Mouse (Mus musculus): Measurements from ENCODE around the gene Olfr259. TPM values are rescaled to one million over a fixed set of nuclear protein-coding genes. Genes with fewer than 3 reads are reported as not detected.

Gene Olfr259
- not detected in 2 replicates for polyA plus RNA-seq (2015; fragmentation: Nextera tagmentation; extraction: Ambion mirVana)

DNA sequence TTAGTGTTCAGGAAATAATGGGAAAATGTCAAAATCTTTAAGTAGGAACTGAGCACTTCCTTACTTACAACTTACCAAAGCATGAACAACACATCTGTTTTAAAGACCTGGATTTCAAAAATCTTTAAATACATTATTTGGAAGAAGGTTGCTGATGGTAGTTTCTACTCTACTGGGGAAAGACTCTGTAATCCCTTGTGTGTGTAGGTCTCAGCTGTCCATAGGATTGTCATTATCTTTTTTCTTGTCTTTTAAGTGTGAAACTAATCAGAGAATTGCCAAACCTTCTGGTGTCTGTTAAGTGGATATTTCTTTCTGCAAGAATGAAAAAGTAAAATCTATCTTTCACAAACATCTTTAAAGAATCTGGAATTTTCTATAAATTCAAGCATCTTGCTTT, at the start of gene Olfr259:
TSS of gene Olfr259 (minus strand) at position 101 of the 400 bp plus-strand sequence.
- no peaks in the 10 kb centered on the region for H3K4me1 ChIP-seq (ENCODE audit: control insufficient read depth, insufficient read depth, low read length)
- no peak within 1 kb of the TSS for H3K4me2 ChIP-seq (ENCODE audit: low read depth, low read length)
- H3K4me3 ChIP-seq (replicated peaks; ENCODE audit: low read length), result no peak within 1 kb of the TSS
- H3K9ac ChIP-seq (ENCODE audit: low read length), result no peak within 1 kb of the TSS
- no peaks in the 10 kb centered on the region for H3K36me3 ChIP-seq (ENCODE audit: control insufficient read depth, insufficient read depth, low read length)
- H3K27me3 ChIP-seq (ENCODE audit: control insufficient read depth, insufficient read depth, low read length), result no peaks in the 10 kb centered on the region
- no peak for ATAC-seq (ENCODE audit: insufficient read depth, low FRiP score)
- no peak within 1 kb of the TSS for H3K27ac ChIP-seq (ENCODE audit: low read length)
- no peaks in the 10 kb centered on the region for H3K9me3 ChIP-seq (replicated peaks; ENCODE audit: control insufficient read depth, low read length)

DNA sequence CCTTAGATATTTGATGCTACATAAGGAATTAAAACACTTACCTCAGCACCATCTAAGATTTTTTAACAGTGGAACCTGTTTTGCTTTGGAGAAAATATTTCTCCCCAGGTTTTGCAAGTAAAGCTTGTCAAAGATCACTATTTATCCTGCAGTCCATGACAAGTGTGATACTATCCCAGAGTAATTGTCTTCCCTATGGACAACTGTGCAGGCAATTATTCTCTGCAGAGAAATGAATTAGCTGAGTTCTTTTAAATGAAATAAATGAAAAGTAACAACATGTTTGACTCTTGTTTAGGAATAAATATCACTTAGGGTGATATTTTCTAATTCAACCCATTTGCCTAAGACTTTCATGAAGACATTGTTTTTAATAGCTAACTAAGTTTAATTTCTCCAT, 38.2 kb upstream of the Olfr259 start, which contains the start of gene Olfr1111:
TSS of gene Olfr1111 (minus strand) at position 101 of the 400 bp plus-strand sequence.
- Histone ChIP-seq H3K9me3 (replicated peaks; ENCODE audit: control insufficient read depth, low read length) (no peaks in the 10 kb centered on the region), H3K27me3 (ENCODE audit: control insufficient read depth, insufficient read depth, low read length) (no peaks in the 10 kb centered on the region), H3K4me3 (replicated peaks; ENCODE audit: low read length) (no peak within 1 kb of the TSS), H3K4me2 (ENCODE audit: low read depth, low read length) (no peak within 1 kb of the TSS), H3K36me3 (ENCODE audit: control insufficient read depth, insufficient read depth, low read length) (no peaks in the 10 kb centered on the region), H3K4me1 (ENCODE audit: control insufficient read depth, insufficient read depth, low read length) (no peaks in the 10 kb centered on the region), H3K27ac (ENCODE audit: low read length) (no peak within 1 kb of the TSS), H3K9ac (ENCODE audit: low read length) (no peak within 1 kb of the TSS)
- ATAC-seq (ENCODE audit: insufficient read depth, low FRiP score), result no peak

GRCm38 (mm10) chr2:87140200-87140599, 25.8 kb upstream of the Olfr259 start, which contains the start of gene Olfr1110:
Olfr1110 (minus strand) TSS chr2:87140300.
- H3K27me3 ChIP-seq (ENCODE audit: control insufficient read depth, insufficient read depth, low read length), result no peaks in the 10 kb centered on the region
- ATAC-seq (ENCODE audit: insufficient read depth, low FRiP score), result no peak
- H3K9ac ChIP-seq (ENCODE audit: low read length), result no peak within 1 kb of the TSS
- no peaks in the 10 kb centered on the region for H3K36me3 ChIP-seq (ENCODE audit: control insufficient read depth, insufficient read depth, low read length)
- H3K4me2 ChIP-seq (ENCODE audit: low read depth, low read length), result no peak within 1 kb of the TSS
- no peak within 1 kb of the TSS for H3K27ac ChIP-seq (ENCODE audit: low read length)
- H3K9me3 ChIP-seq (replicated peaks; ENCODE audit: control insufficient read depth, low read length), result no peaks in the 10 kb centered on the region
- no peaks in the 10 kb centered on the region for H3K4me1 ChIP-seq (ENCODE audit: control insufficient read depth, insufficient read depth, low read length)
- H3K4me3 ChIP-seq (replicated peaks; ENCODE audit: low read length), result no peak within 1 kb of the TSS
- WGBS, result 83% methylated on average over 1 of the region's 1 CpGs

DNA sequence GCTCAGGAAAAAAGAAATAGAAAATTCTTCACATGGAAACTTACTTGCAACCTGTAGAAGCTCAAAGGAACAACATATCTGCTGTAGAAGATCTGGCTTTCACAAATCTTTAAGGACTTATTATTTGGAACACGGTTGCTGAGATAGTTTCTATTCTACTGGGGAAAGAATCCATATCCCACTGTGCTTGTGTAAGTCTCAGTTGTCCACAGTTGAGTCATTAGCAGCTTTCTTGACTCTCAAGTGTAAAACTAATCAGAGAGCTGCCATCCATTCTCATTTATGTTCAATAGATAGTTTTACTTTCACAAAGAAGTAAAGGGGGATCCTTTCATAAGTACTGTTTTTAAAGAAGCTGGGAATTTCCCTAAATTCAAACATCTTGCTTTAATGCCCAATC, 18.5 kb downstream of the Olfr259 start, which contains the start of gene Olfr1109:
TSS of gene Olfr1109 (minus strand) at position 101 of the 400 bp plus-strand sequence.
- Histone ChIP-seq H3K4me3 (replicated peaks; ENCODE audit: low read length) (no peak within 1 kb of the TSS), H3K27ac (ENCODE audit: low read length) (no peak within 1 kb of the TSS), H3K4me1 (ENCODE audit: control insufficient read depth, insufficient read depth, low read length) (no peaks in the 10 kb centered on the region), H3K4me2 (ENCODE audit: low read depth, low read length) (no peak within 1 kb of the TSS), H3K9ac (ENCODE audit: low read length) (no peak within 1 kb of the TSS), H3K36me3 (ENCODE audit: control insufficient read depth, insufficient read depth, low read length) (no peaks in the 10 kb centered on the region), H3K27me3 (ENCODE audit: control insufficient read depth, insufficient read depth, low read length) (no peaks in the 10 kb centered on the region), H3K9me3 (replicated peaks; ENCODE audit: control insufficient read depth, low read length) (no peaks in the 10 kb centered on the region)
- WGBS, result 73% methylated on average over 1 of the region's 1 CpGs
- no peak for ATAC-seq (ENCODE audit: insufficient read depth, low FRiP score)

DNA sequence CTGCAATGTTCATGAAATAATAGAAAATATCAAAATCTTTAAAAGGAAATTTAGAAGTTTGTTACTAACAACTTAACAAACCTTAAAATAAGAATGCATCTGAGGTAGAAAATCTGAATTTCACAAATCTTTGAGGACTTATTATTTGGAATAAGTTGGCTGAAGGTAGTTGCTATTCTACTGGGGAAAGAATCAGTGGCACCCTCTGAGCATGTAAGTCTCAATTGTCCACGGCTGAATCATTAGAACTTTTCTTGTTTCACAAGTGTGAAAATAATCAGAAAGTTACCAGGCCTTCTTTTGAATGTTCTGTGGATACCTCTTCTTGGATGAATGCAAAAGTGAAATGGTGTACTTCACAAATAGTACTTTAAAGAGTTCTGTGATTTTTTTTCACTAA, 38.6 kb downstream of the Olfr259 start, which contains the start of gene Olfr1107:
TSS of gene Olfr1107 (minus strand) at position 101 of the 400 bp plus-strand sequence.
- ATAC-seq (ENCODE audit: insufficient read depth, low FRiP score), result no peak
- Histone ChIP-seq H3K4me2 (ENCODE audit: low read depth, low read length) (no peak within 1 kb of the TSS), H3K27ac (ENCODE audit: low read length) (no peak within 1 kb of the TSS), H3K27me3 (ENCODE audit: control insufficient read depth, insufficient read depth, low read length) (no peaks in the 10 kb centered on the region), H3K4me1 (ENCODE audit: control insufficient read depth, insufficient read depth, low read length) (no peaks in the 10 kb centered on the region), H3K4me3 (replicated peaks; ENCODE audit: low read length) (no peak within 1 kb of the TSS), H3K9ac (ENCODE audit: low read length) (no peak within 1 kb of the TSS), H3K9me3 (replicated peaks; ENCODE audit: control insufficient read depth, low read length) (no peaks in the 10 kb centered on the region), H3K36me3 (ENCODE audit: control insufficient read depth, insufficient read depth, low read length) (no peaks in the 10 kb centered on the region)
- 88% methylated on average over 1 of the region's 1 CpGs for WGBS

Other genes with a start within 250 kb of the Olfr259 start
- not detected in 2 replicates for gene Gm13723, start 239.8 kb downstream of the Olfr259 start, polyA plus RNA-seq (2015; fragmentation: Nextera tagmentation; extraction: Ambion mirVana)
- gene Olfr1097, start 222.4 kb downstream of the Olfr259 start, polyA plus RNA-seq (2015; fragmentation: Nextera tagmentation; extraction: Ambion mirVana), result not detected in 2 replicates
- gene Olfr1098, start 190.0 kb downstream of the Olfr259 start, polyA plus RNA-seq (2015; fragmentation: Nextera tagmentation; extraction: Ambion mirVana), result not detected in 2 replicates
- gene Olfr1099, start 153.9 kb downstream of the Olfr259 start, polyA plus RNA-seq (2015; fragmentation: Nextera tagmentation; extraction: Ambion mirVana), result not detected in 2 replicates
- gene Olfr1100, start 134.6 kb downstream of the Olfr259 start, polyA plus RNA-seq (2015; fragmentation: Nextera tagmentation; extraction: Ambion mirVana), result not detected in 2 replicates
- not detected in 2 replicates for gene Olfr1101, start 123.3 kb downstream of the Olfr259 start, polyA plus RNA-seq (2015; fragmentation: Nextera tagmentation; extraction: Ambion mirVana)
- gene Olfr1102, start 116.2 kb downstream of the Olfr259 start, polyA plus RNA-seq (2015; fragmentation: Nextera tagmentation; extraction: Ambion mirVana), result not detected in 2 replicates
- not detected in 2 replicates for gene Olfr1104, start 87.5 kb downstream of the Olfr259 start, polyA plus RNA-seq (2015; fragmentation: Nextera tagmentation; extraction: Ambion mirVana)
- gene Olfr1105, start 78.0 kb downstream of the Olfr259 start, polyA plus RNA-seq (2015; fragmentation: Nextera tagmentation; extraction: Ambion mirVana), result not detected in 2 replicates
- gene Olfr1106, start 62.3 kb downstream of the Olfr259 start, polyA plus RNA-seq (2015; fragmentation: Nextera tagmentation; extraction: Ambion mirVana), result not detected in 2 replicates
- not detected in 2 replicates for gene Olfr1107, start 38.8 kb downstream of the Olfr259 start, polyA plus RNA-seq (2015; fragmentation: Nextera tagmentation; extraction: Ambion mirVana)
- gene Olfr1109, start 18.6 kb downstream of the Olfr259 start, polyA plus RNA-seq (2015; fragmentation: Nextera tagmentation; extraction: Ambion mirVana), result not detected in 2 replicates
- not detected in 2 replicates for gene Olfr1110, start 25.7 kb upstream of the Olfr259 start, polyA plus RNA-seq (2015; fragmentation: Nextera tagmentation; extraction: Ambion mirVana)
- not detected in 2 replicates for gene Olfr1111, start 38.1 kb upstream of the Olfr259 start, polyA plus RNA-seq (2015; fragmentation: Nextera tagmentation; extraction: Ambion mirVana)
- gene Olfr1112, start 73.2 kb upstream of the Olfr259 start, polyA plus RNA-seq (2015; fragmentation: Nextera tagmentation; extraction: Ambion mirVana), result not detected in 2 replicates
- gene Olfr1113, start 94.4 kb upstream of the Olfr259 start, polyA plus RNA-seq (2015; fragmentation: Nextera tagmentation; extraction: Ambion mirVana), result not detected in 2 replicates
- gene Olfr1115, start 133.4 kb upstream of the Olfr259 start, polyA plus RNA-seq (2015; fragmentation: Nextera tagmentation; extraction: Ambion mirVana), result not detected in 2 replicates
- not detected in 2 replicates for gene Olfr1116, start 153.0 kb upstream of the Olfr259 start, polyA plus RNA-seq (2015; fragmentation: Nextera tagmentation; extraction: Ambion mirVana)
- not detected in 2 replicates for gene Olfr1118, start 193.0 kb upstream of the Olfr259 start, polyA plus RNA-seq (2015; fragmentation: Nextera tagmentation; extraction: Ambion mirVana)
- gene Olfr1120, start 240.2 kb upstream of the Olfr259 start, polyA plus RNA-seq (2015; fragmentation: Nextera tagmentation; extraction: Ambion mirVana), result not detected in 2 replicates

Measured in stomach, embryonic 16.5 days (tissue).